Mouse (Mus musculus): ENCODE results near the gene Gcnt3. TPM values are rescaled to one million over a fixed set of nuclear protein-coding genes. Genes with fewer than 3 reads are reported as not detected.

Gcnt3 gene
- polyA plus RNA-seq (2012; rRNA removed), result not detected in 2 replicates
- polyA plus RNA-seq (2014; fragmentation: Nextera tagmentation; extraction: Ambion mirVana), result not detected in 2 replicates

DNA sequence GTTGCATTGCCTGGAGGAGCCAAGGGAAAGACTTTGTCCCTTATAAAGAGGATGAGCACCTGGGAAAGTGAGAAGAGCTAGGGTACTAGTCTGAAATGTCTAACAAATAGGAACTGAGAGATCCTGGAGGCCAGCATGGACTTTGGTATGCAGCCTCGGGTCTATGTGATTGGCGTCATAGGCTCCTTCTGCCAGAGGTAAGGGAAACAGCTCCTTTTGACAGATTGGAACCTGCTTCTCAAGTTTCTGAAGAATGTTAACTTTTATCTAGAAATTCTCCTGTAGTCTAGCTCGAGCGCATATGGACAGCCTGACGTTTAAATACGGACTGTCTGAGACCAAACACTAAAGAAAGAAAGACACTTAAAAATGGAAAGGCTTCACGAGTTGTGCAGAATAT is at the start of gene Gcnt3:
Gene Gcnt3 (minus strand): TSS at position 101 of the 400 bp plus-strand sequence.
- H3K4me3 ChIP-seq (ENCODE audit: insufficient read depth in 1 of 2, low read depth in 2 of 2, low read length in 2 of 2), result no peak within 1 kb of the TSS
- no peaks in the 10 kb centered on the region for H3K27me3 ChIP-seq (ENCODE audit: control insufficient read depth, insufficient read depth, low read length)
- no peaks in the 10 kb centered on the region for H3K36me3 ChIP-seq (replicated peaks; ENCODE audit: control insufficient read depth, insufficient read depth, low read depth)
- peaks cover 0 to 7% of the 10 kb centered on the region in 2 experiments; a peak in 3 of 4 replicates for H3K4me1 ChIP-seq (replicated peaks; ENCODE audit: control insufficient read depth in 2 of 2, insufficient read depth in 2 of 2, low read length in 1 of 2)
- no peak for ATAC-seq (ENCODE audit: insufficient read depth)
- no peak within 1 kb of the TSS for H3K4me2 ChIP-seq (ENCODE audit: low read depth)
- H3K9me3 ChIP-seq (ENCODE audit: control insufficient read depth, low read length), result no peaks in the 10 kb centered on the region; the same call in 1 of the 2 replicates
- 65% methylated on average over 7 of the region's 7 CpGs for WGBS (ENCODE audit: insufficient replicate concordance)
- no peak for TF ChIP-seq CTCF (IDR thresholded peaks at IDR 0.05; ENCODE audit: low read depth)
- TF ChIP-seq EP300 (IDR thresholded peaks at IDR 0.05; ENCODE audit: low read depth), result no peak
- DNase-seq (ENCODE audit: low read depth in 3 of 3, low spot score in 3 of 3), result no peak
- H3K27ac ChIP-seq, result no peak within 1 kb of the TSS
- no peak within 1 kb of the TSS for H3K9ac ChIP-seq (replicated peaks)

DNA sequence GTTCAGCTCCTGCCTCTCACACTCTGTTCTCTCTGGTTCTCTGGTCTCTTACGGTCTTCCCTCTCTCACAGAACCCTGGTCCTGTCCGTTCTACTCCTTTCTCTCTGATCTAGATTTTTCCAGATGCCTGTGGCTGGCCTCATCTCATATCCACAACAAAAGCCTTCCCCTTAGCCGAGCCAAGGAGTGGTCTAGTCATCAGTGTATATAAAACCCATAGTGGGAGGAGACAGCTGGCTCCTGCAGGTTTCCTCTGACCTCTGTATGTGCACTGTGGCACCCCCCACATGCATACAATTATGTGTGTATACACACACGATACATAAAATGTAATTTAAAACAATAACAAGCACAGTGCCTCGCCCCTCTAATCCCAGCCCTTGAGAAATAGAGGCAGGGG is 49.5 kb upstream of the Gcnt3 start:
- Histone ChIP-seq H3K9ac (replicated peaks) (no peak overlapping the region), H3K27ac (no peak overlapping the region), H3K27me3 (ENCODE audit: control insufficient read depth, insufficient read depth, low read length) (no peaks in the 10 kb centered on the region), H3K36me3 (replicated peaks; ENCODE audit: control insufficient read depth, insufficient read depth, low read depth) (no peaks in the 10 kb centered on the region), H3K4me3 (ENCODE audit: insufficient read depth in 1 of 2, low read depth in 2 of 2, low read length in 2 of 2) (no peak overlapping the region), H3K9me3 (ENCODE audit: control insufficient read depth, low read length) (no peaks in the 10 kb centered on the region), H3K4me2 (ENCODE audit: low read depth) (no peak overlapping the region), H3K4me1 (replicated peaks; ENCODE audit: control insufficient read depth in 2 of 2, insufficient read depth in 2 of 2, low read length in 1 of 2) (no peaks in the 10 kb centered on the region)
- no peak for TF ChIP-seq CTCF (IDR thresholded peaks at IDR 0.05; ENCODE audit: low read depth)
- no peak for TF ChIP-seq EP300 (IDR thresholded peaks at IDR 0.05; ENCODE audit: low read depth)
- 57% methylated on average over 5 of the region's 5 CpGs for WGBS (ENCODE audit: insufficient replicate concordance)
- DNase-seq (ENCODE audit: low read depth in 3 of 3, low spot score in 3 of 3), result no peak
- no peak for ATAC-seq (ENCODE audit: insufficient read depth)

DNA sequence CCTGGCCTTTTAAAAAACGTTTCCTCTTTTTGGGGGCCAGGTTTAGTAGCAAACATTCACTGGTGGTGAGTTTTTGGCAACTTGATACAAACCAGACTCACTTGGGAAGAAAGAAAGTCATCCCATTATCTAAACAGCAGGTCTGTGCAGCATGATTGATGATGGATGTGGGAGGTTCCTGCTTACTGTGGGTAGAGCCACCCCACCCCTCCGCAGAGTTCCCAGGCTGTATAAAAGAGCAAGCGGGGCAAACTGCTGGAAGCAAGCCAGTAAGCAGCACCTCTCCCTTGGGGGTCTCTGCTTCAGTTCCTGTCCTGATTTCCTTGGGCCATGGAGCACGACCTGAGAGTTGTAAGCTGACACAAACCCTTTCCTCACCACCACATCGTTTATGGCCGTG is 48.2 kb upstream of the Gcnt3 start:
- H3K27me3 ChIP-seq (ENCODE audit: control insufficient read depth, insufficient read depth, low read length), result no peaks in the 10 kb centered on the region
- no peak overlapping the region for H3K27ac ChIP-seq
- no peak overlapping the region for H3K4me3 ChIP-seq (ENCODE audit: insufficient read depth in 1 of 2, low read depth in 2 of 2, low read length in 2 of 2)
- H3K9me3 ChIP-seq (ENCODE audit: control insufficient read depth, low read length), result no peaks in the 10 kb centered on the region
- DNase-seq (ENCODE audit: low read depth in 3 of 3, low spot score in 3 of 3) (no peak), ATAC-seq (ENCODE audit: insufficient read depth) (no peak)
- H3K4me1 ChIP-seq (replicated peaks; ENCODE audit: control insufficient read depth in 2 of 2, insufficient read depth in 2 of 2, low read length in 1 of 2), result no peaks in the 10 kb centered on the region
- TF ChIP-seq CTCF (IDR thresholded peaks at IDR 0.05; ENCODE audit: low read depth) (no peak), EP300 (IDR thresholded peaks at IDR 0.05; ENCODE audit: low read depth) (no peak)
- H3K9ac ChIP-seq (replicated peaks), result no peak overlapping the region
- WGBS (ENCODE audit: insufficient replicate concordance), result 44% methylated on average over 6 of the region's 6 CpGs
- H3K4me2 ChIP-seq (ENCODE audit: low read depth), result no peak overlapping the region
- no peaks in the 10 kb centered on the region for H3K36me3 ChIP-seq (replicated peaks; ENCODE audit: control insufficient read depth, insufficient read depth, low read depth)

- no peaks in the 10 kb centered on the region for H3K9me3 ChIP-seq (ENCODE audit: control insufficient read depth, low read length)
- no peaks in the 10 kb centered on the region for H3K4me1 ChIP-seq (replicated peaks; ENCODE audit: control insufficient read depth in 2 of 2, insufficient read depth in 2 of 2, low read length in 1 of 2)
- H3K36me3 ChIP-seq (replicated peaks; ENCODE audit: control insufficient read depth, insufficient read depth, low read depth), result no peaks in the 10 kb centered on the region
- no peak overlapping the region for H3K4me3 ChIP-seq (ENCODE audit: insufficient read depth in 1 of 2, low read depth in 2 of 2, low read length in 2 of 2)
- ATAC-seq (ENCODE audit: insufficient read depth), result no peak
- no peak for TF ChIP-seq EP300 (IDR thresholded peaks at IDR 0.05; ENCODE audit: low read depth)
- TF ChIP-seq CTCF (IDR thresholded peaks at IDR 0.05; ENCODE audit: low read depth), result peak; percentile 58
- 55% methylated on average over 11 of the region's 11 CpGs for WGBS (ENCODE audit: insufficient replicate concordance)
- H3K27me3 ChIP-seq (ENCODE audit: control insufficient read depth, insufficient read depth, low read length), result no peaks in the 10 kb centered on the region
- H3K27ac ChIP-seq, result no peak overlapping the region
- no peak overlapping the region for H3K4me2 ChIP-seq (ENCODE audit: low read depth)
- DNase-seq (ENCODE audit: low read depth in 3 of 3, low spot score in 3 of 3), result no peak
- H3K9ac ChIP-seq (replicated peaks), result no peak overlapping the region
Observed at GRCm38 (mm10) chr9:70084107-70084506, 46.2 kb upstream of the Gcnt3 start.

DNA sequence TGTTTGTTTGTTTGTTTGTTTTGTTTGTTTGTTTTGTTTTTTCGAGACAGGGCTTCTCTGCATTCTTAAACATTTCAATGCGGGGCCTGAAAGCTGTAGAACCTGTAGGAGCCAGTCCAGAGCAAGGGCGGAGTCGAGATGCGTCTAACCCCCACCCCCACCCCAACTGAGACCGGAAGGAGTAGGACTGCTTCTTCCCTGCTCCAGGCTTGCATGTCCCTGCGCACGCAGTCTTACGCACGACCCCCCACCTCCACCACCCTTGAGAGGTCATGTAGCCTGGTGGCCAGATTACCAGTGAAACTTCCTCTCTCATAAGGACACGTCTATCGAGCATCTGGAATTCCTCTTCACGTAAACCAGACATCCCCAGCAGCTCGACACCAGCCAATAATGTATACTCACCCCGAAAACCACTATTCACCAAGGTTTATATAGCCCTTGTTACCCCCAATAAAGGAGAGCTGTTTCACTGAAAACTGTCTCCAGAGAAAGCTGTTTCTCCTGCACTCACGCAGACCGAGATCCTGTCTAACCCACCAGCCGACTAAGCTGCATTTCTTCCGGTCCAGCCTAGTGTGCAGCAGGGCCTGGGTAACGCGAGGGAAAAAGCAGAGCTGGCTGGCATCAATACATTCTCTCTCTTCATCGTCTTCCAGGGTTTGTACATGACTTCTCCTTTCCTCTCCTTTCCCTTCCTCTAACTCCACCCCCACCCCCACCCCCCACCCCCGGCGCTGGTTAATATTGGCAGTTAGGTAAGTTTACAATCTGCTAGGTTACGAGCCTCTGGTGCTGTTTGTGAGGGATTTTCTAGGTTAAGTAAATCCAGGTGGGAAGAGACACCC is 44.7 kb upstream of the Gcnt3 start:
- H3K27me3 ChIP-seq (ENCODE audit: control insufficient read depth, insufficient read depth, low read length), result no peaks in the 10 kb centered on the region
- H3K9me3 ChIP-seq (ENCODE audit: control insufficient read depth, low read length), result no peaks in the 10 kb centered on the region
- H3K4me2 ChIP-seq (ENCODE audit: low read depth), result peak overlapping the region; percentile 28; the same call in 1 of the 2 replicates
- H3K27ac ChIP-seq, result no peak overlapping the region
- H3K36me3 ChIP-seq (replicated peaks; ENCODE audit: control insufficient read depth, insufficient read depth, low read depth), result no peaks in the 10 kb centered on the region
- no peaks in the 10 kb centered on the region for H3K4me1 ChIP-seq (replicated peaks; ENCODE audit: control insufficient read depth in 2 of 2, insufficient read depth in 2 of 2, low read length in 1 of 2)
- no peak overlapping the region for H3K4me3 ChIP-seq (ENCODE audit: insufficient read depth in 1 of 2, low read depth in 2 of 2, low read length in 2 of 2)
- DNase-seq (ENCODE audit: low read depth in 3 of 3, low spot score in 3 of 3), result no peak
- TF ChIP-seq EP300 (IDR thresholded peaks at IDR 0.05; ENCODE audit: low read depth), result no peak
- no peak for TF ChIP-seq CTCF (IDR thresholded peaks at IDR 0.05; ENCODE audit: low read depth)
- no peak for ATAC-seq (ENCODE audit: insufficient read depth)
- no peak overlapping the region for H3K9ac ChIP-seq (replicated peaks)
- 47% methylated on average over 25 of the region's 25 CpGs for WGBS (ENCODE audit: insufficient replicate concordance)

All from liver, embryonic 14.5 days (tissue).